Mouse (Mus musculus) bone marrow, adult 2 months (tissue): ENCODE data around the gene Pcdh15.

Experiments used
- CTCF ChIP-seq: fragments of 200-500 bp; IDR thresholded peaks from 2 replicates; pipeline ENCODE4 v1.5.1; 2011; ENCODE audit warnings: low read length, control low read depth; ENCODE audit not compliant: control insufficient read depth, insufficient read depth
- POLR2A ChIP-seq: fragments of 200-500 bp; IDR thresholded peaks from 2 replicates; pipeline ENCODE4 v1.6.1; 2011; ENCODE audit warnings: low read depth, mild to moderate bottlenecking, control low read depth, low read length, borderline replicate concordance; ENCODE audit not compliant: control insufficient read depth

- no peak for TF ChIP-seq POLR2A
- TF ChIP-seq CTCF, result no peak
Observed at GRCm38 (mm10) chr10:73137985-73138384, 38.8 kb downstream of the Pcdh15 start.
